Mouse (Mus musculus) heart, embryonic 16.5 days (tissue): ENCODE results near the gene Pde3a. TPM values are rescaled to one million over a fixed set of nuclear protein-coding genes. Genes with fewer than 3 reads are reported as not detected.

Experiments used
- ATAC-seq: fragments of 200-750 bp; cut with Nextera tagmentation; replicated peaks from 2 replicates; pipeline ENCODE4 v1.8.0; 2017; ENCODE audit warnings: moderate number of reproducible peaks; ENCODE audit not compliant: insufficient read depth, low FRiP score; ENCODE audit errors: extremely low read depth
- H3K27ac ChIP-seq: fragments of 300-500 bp; sonication (generic); 2 replicates; pipeline ENCODE4 v1.5.1; 2014; ENCODE audit warnings: mild to moderate bottlenecking, low read length, control low read depth, moderate library complexity
- H3K27me3 ChIP-seq: fragments of 300-500 bp; sonication (generic); 2 replicates; pipeline ENCODE4 v1.6.1; 2014; ENCODE audit warnings: low read length, mixed read lengths; ENCODE audit not compliant: control insufficient read depth, insufficient read depth
- H3K36me3 ChIP-seq: fragments of 300-500 bp; sonication (generic); 2 replicates; pipeline ENCODE4 v1.6.1; 2014; ENCODE audit not compliant: control insufficient read depth, insufficient read depth
- H3K4me1 ChIP-seq: fragments of 300-500 bp; sonication (generic); 2 replicates; pipeline ENCODE4 v1.6.1; 2014; ENCODE audit warnings: low read length, mixed read lengths; ENCODE audit not compliant: control insufficient read depth, insufficient read depth
- H3K4me2 ChIP-seq: fragments of 300-500 bp; sonication (generic); 2 replicates; pipeline ENCODE4 v1.6.1; 2014; ENCODE audit warnings: low read depth, mild to moderate bottlenecking, control low read depth, low read length
- H3K4me3 ChIP-seq: fragments of 300-500 bp; sonication (generic); 2 replicates; pipeline ENCODE4 v1.5.1; 2014; ENCODE audit warnings: mild to moderate bottlenecking, control low read depth, low read length
- H3K9ac ChIP-seq: fragments of 300-500 bp; sonication (generic); 2 replicates; pipeline ENCODE4 v1.6.1; 2014; ENCODE audit warnings: low read length, control low read depth
- H3K9me3 ChIP-seq: fragments of 300-500 bp; sonication (generic); replicated peaks from 2 replicates; pipeline ENCODE4 v1.6.1; 2016; ENCODE audit warnings: low read length; ENCODE audit not compliant: control insufficient read depth
- WGBS: fragments of 180-500 bp; shearing (Covaris S2); extraction: QIAGEN DNeasy Blood & Tissue Kit; methylation state at CpG from one replicate; pipeline ENCODE4 v1.1.7; 2014; 5-methylcytosine and 5-hydroxymethylcytosine counted together
- polyA plus RNA-seq: library from polyadenylated mRNA; unstranded; fragments of >200 nt; fragmentation: Nextera tagmentation; extraction: Ambion mirVana; gene quantifications from 2 replicates; pipeline ENCODE4 v1.2.1, GENCODE M21; 2015

The Pde3a gene
- polyA plus RNA-seq, 1 experiment from 2014 or later: 10.0 TPM

DNA sequence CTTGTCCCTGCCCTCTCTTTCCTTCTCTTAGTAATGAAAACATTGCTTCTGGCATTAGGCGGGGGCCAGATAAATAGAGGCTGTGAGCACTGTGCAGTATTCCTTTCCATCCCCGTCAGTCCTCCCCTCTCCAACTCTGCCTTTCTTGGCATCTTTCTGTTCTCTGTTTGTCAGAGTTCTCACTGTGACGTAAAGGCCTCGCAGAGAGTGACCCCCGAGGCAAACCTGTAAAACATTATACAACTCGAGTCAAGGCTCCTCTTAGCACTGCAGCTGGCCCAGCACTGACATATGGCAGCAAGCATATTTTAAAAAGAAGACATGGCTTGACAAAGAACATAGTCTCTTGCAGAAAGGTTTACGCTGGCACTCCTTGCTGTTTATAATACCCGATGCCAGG is 132.4 kb downstream of the Pde3a start:
- Histone ChIP-seq H3K9ac (peak overlapping the region; percentile 42), H3K4me1 (peaks cover 14% of the 10 kb centered on the region), H3K27ac (peak overlapping the region; percentile 63), H3K27me3 (no peaks in the 10 kb centered on the region), H3K9me3 (no peaks in the 10 kb centered on the region), H3K4me2 (peak overlapping the region; percentile 55), H3K36me3 (no peaks in the 10 kb centered on the region), H3K4me3 (peak overlapping the region; percentile 18; the same call in 1 of the 2 replicates)
- 32% methylated on average over 8 of the region's 8 CpGs for WGBS
- ATAC-seq: peak; percentile 74

- Histone ChIP-seq H3K4me3 (no peak overlapping the region), H3K27ac (peak overlapping the region; percentile 63), H3K9ac (no peak overlapping the region; the same call in 1 of the 2 replicates), H3K4me1 (peaks cover 14% of the 10 kb centered on the region), H3K27me3 (no peaks in the 10 kb centered on the region), H3K4me2 (peak overlapping the region; percentile 55), H3K36me3 (no peaks in the 10 kb centered on the region), H3K9me3 (no peaks in the 10 kb centered on the region)
- ATAC-seq: no peak
- 78% methylated on average over 4 of the region's 4 CpGs for WGBS
Measured at GRCm38 (mm10) chr6:141381881-141382370, 132.9 kb downstream of the Pde3a start.

DNA sequence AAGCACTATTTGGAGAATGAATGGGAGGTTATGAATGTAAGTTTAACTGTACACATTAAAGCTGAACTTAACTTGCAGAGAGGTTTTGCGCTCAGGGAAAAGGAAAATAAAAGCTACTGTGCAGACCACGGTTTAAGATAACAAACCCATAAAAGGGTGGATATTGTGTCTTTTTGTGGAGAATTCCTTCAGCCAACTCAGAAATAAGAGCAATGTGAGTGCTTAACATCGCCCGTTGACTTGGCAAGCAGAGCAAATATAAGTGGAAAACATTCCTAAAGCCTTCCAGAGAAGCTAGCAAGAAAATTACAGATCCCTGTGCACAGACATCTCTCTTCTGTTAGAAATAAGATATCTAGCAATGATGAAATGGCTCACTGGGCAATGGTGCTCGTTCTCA is 139.0 kb downstream of the Pde3a start:
- Histone ChIP-seq H3K9me3 (no peaks in the 10 kb centered on the region), H3K27me3 (no peaks in the 10 kb centered on the region), H3K27ac (peak overlapping the region; percentile 35; the same call in 1 of the 2 replicates), H3K4me1 (peaks cover 8% of the 10 kb centered on the region), H3K4me2 (no peak overlapping the region), H3K9ac (no peak overlapping the region), H3K36me3 (no peaks in the 10 kb centered on the region), H3K4me3 (no peak overlapping the region)
- WGBS: 49% methylated on average over 5 of the region's 5 CpGs
- no peak for ATAC-seq

DNA sequence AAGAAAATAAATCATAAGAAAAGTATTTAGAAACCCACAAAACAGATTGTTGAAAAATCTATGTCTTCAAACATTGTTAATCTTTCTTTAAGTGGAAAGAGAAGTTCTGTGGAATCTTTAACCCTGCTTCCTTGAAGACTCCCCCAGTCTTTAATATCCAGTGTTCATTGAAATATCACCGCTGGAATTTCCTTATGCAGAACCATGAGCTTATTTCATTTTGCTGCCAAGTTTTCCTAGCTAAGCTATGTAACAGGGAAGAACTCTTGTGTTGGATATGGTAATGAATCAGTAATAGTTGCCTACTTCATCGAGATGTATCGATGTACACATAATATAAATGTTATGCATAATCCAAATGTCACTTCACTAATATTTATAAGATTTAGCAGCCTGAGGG is 146.9 kb downstream of the Pde3a start:
- no peak for ATAC-seq

DNA sequence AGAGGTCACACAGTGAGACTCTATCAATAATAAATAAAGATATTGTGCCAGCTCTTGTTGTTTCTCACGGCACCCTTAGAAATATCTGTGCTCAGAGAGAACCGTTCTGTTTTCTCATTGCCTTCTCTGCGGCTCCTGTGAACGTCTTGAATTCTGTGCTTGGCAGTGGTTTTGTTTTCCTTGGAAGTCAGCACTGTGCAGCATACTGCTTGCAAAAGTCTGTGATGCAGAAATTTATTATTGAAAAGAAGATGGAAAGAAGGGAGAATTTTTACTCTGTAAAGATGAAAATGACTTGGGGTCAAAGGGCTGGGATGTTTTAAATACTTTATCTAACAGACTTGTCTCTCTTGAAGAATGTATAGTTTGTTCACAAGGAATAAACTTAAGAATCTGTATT is 150.3 kb downstream of the Pde3a start:
- Histone ChIP-seq H3K4me2 (no peak overlapping the region), H3K9ac (no peak overlapping the region), H3K27ac (no peak overlapping the region; the same call in 1 of the 2 replicates)

More for the DNA sequence above, 146.9 kb downstream of the Pde3a start:
- Histone ChIP-seq H3K4me2 (no peak overlapping the region), H3K9ac (no peak overlapping the region), H3K4me1 (peaks cover 4% of the 10 kb centered on the region), H3K36me3 (no peaks in the 10 kb centered on the region), H3K9me3 (no peaks in the 10 kb centered on the region), H3K27ac (no peak overlapping the region), H3K27me3 (no peaks in the 10 kb centered on the region), H3K4me3 (no peak overlapping the region)
- 72% methylated on average over 3 of the region's 3 CpGs for WGBS

DNA sequence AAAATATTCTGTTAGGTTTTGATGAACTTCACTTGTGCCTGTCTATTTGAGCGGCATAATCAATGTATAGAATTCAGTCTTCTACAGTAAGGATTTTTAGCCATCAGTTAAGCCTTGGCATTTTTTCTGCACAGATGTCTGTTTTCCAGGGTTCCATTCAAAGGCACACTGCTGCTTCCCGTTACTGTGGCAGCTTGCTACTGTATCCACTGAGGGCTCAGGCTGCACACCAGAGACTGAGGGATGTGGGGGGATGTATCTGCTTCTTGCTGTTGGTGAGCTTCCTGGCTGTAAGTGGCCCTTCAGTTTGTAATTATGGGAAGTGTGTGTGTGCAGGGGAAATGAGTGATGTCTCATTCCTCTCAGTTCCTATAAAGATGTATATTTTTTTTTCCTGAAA is 154.9 kb downstream of the Pde3a start:
- H3K27ac ChIP-seq: no peak overlapping the region
- no peaks in the 10 kb centered on the region for H3K36me3 ChIP-seq
- H3K4me1 ChIP-seq: peaks cover 3% of the 10 kb centered on the region
- 62% methylated on average over 2 of the region's 2 CpGs for WGBS
- no peak overlapping the region for H3K9ac ChIP-seq
- H3K4me2 ChIP-seq: no peak overlapping the region
- no peaks in the 10 kb centered on the region for H3K27me3 ChIP-seq
- no peak overlapping the region for H3K4me3 ChIP-seq
- H3K9me3 ChIP-seq: no peaks in the 10 kb centered on the region
- no peak for ATAC-seq

More for the DNA sequence above, 150.3 kb downstream of the Pde3a start:
- ATAC-seq: no peak
- 48% methylated on average over 4 of the region's 4 CpGs for WGBS
- no peaks in the 10 kb centered on the region for H3K9me3 ChIP-seq
- H3K4me1 ChIP-seq: peaks cover 4% of the 10 kb centered on the region
- no peaks in the 10 kb centered on the region for H3K36me3 ChIP-seq
- no peak overlapping the region for H3K4me3 ChIP-seq
- no peaks in the 10 kb centered on the region for H3K27me3 ChIP-seq

GRCm38 (mm10) chr6:141404649-141405048 is 155.6 kb downstream of the Pde3a start:
- Histone ChIP-seq H3K9me3 (no peaks in the 10 kb centered on the region), H3K4me1 (peaks cover 3% of the 10 kb centered on the region), H3K27me3 (no peaks in the 10 kb centered on the region), H3K9ac (no peak overlapping the region), H3K4me3 (no peak overlapping the region), H3K27ac (no peak overlapping the region), H3K4me2 (no peak overlapping the region), H3K36me3 (no peaks in the 10 kb centered on the region)
- 65% methylated on average over 7 of the region's 7 CpGs for WGBS
- ATAC-seq: no peak

GRCm38 (mm10) chr6:141405496-141405895 is 156.4 kb downstream of the Pde3a start:
- Histone ChIP-seq H3K36me3 (no peaks in the 10 kb centered on the region), H3K4me1 (peaks cover 3% of the 10 kb centered on the region), H3K9ac (no peak overlapping the region), H3K4me3 (no peak overlapping the region), H3K9me3 (no peaks in the 10 kb centered on the region), H3K27me3 (no peaks in the 10 kb centered on the region), H3K27ac (no peak overlapping the region), H3K4me2 (no peak overlapping the region)
- ATAC-seq: no peak
- 71% methylated on average over 5 of the region's 5 CpGs for WGBS

DNA sequence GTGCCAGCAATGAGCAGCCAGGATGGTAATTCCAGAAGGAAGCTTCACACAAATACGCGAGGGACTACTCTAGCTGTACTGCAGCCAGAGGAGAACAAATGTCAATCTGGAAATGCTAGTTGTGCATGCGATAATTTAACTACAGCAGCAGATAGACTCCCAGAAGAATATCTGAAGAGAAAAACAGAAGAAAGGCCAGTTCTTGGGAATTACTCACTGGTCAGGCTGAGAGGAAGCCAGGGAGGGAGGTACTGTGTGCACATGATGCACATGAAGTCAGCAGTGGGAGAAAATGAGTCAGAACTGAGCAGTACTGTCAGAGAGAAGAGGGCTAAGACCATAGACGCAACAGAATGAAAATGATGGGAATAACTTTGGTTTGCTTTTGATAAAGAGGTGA is 159.7 kb downstream of the Pde3a start:
- Histone ChIP-seq H3K4me3 (no peak overlapping the region), H3K27ac (no peak overlapping the region), H3K36me3 (no peaks in the 10 kb centered on the region), H3K4me1 (peaks cover 7% of the 10 kb centered on the region), H3K9ac (no peak overlapping the region), H3K27me3 (no peaks in the 10 kb centered on the region), H3K4me2 (no peak overlapping the region), H3K9me3 (no peaks in the 10 kb centered on the region)
- ATAC-seq: no peak
- WGBS: 72% methylated on average over 4 of the region's 4 CpGs
